Mouse (Mus musculus): Measurements from ENCODE around the gene Hist3h2a. TPM values are rescaled to one million over a fixed set of nuclear protein-coding genes. Genes with fewer than 3 reads are reported as not detected.

Gene Hist3h2a
- polyA plus RNA-seq (2012; fragmentation: generic; extraction: Trizol), result 24.4 TPM

GRCm38 (mm10) chr11:58954420-58955142 is at the start of gene Hist3h2a, which contains the start of gene Trim17:
Gene Hist3h2a, plus strand, starts transcription at chr11:58954685.
Gene Trim17, plus strand, starts transcription at chr11:58954685.
- TF ChIP-seq CEBPB (IDR thresholded peaks at IDR 0.05; ENCODE audit: insufficient read depth, poor library complexity, severe bottlenecking) (no peak), TCF12 (IDR thresholded peaks at IDR 0.05; ENCODE audit: insufficient read depth, poor library complexity, severe bottlenecking) (no peak), MYOD1 (IDR thresholded peaks at IDR 0.05; ENCODE audit: control insufficient read depth in 1 of 3, insufficient read length in 2 of 3, low read depth in 2 of 3) (no peak), MAX (IDR thresholded peaks at IDR 0.05; ENCODE audit: low read depth) (no peak), TCF3 (IDR thresholded peaks at IDR 0.05; ENCODE audit: insufficient read length, low read depth) (no peak), USF1 (IDR thresholded peaks at IDR 0.05; ENCODE audit: low read depth) (peak; percentile 39), POLR2AphosphoS2 (IDR thresholded peaks at IDR 0.05; ENCODE audit: insufficient read length, low read depth) (no peak), POLR2A (IDR thresholded peaks at IDR 0.05; ENCODE audit: insufficient read length, low read depth) (peak; percentile 73), REST (IDR thresholded peaks at IDR 0.05; ENCODE audit: insufficient read depth, insufficient read length) (no peak), E2F4 (IDR thresholded peaks at IDR 0.05; ENCODE audit: insufficient read depth) (no peak), MYOG (IDR thresholded peaks at IDR 0.05; ENCODE audit: control insufficient read depth in 1 of 3, insufficient read depth in 1 of 3, insufficient read length in 2 of 3, low read depth in 2 of 3) (peak in 1 of 3 experiments; percentile 32), SRF (IDR thresholded peaks at IDR 0.05; ENCODE audit: control insufficient read depth, insufficient read length, low read depth) (no peak)
- Histone ChIP-seq H3K4me3 (peak within 1 kb of the TSS; percentile 89), H3K4me2 (ENCODE audit: low read depth) (peak within 1 kb of the TSS; percentile 86), H3ac (ENCODE audit: control insufficient read depth, insufficient read length) (peak within 1 kb of the TSS; percentile 19), H3K36me3 (ENCODE audit: control insufficient read depth, insufficient read depth) (peaks cover 9% of the 10 kb centered on the region), H3K79me2 (ENCODE audit: control insufficient read depth, insufficient read depth) (peaks cover 19% of the 10 kb centered on the region), H3K27me3 (ENCODE audit: control insufficient read depth, insufficient read depth, insufficient read length) (peaks cover 6% of the 10 kb centered on the region)

GRCm38 (mm10) chr11:58904838-58905237 is 49.6 kb upstream of the Hist3h2a start:
- H3K4me2 ChIP-seq (ENCODE audit: low read depth), result peak overlapping the region; percentile 98

GRCm38 (mm10) chr11:58913776-58914175 is 40.7 kb upstream of the Hist3h2a start:
- Histone ChIP-seq H3K36me3 (ENCODE audit: control insufficient read depth, insufficient read depth) (no peaks in the 10 kb centered on the region), H3ac (ENCODE audit: control insufficient read depth, insufficient read length) (no peak overlapping the region), H3K4me3 (no peak overlapping the region), H3K27me3 (ENCODE audit: control insufficient read depth, insufficient read depth, insufficient read length) (no peaks in the 10 kb centered on the region), H3K4me2 (ENCODE audit: low read depth) (no peak overlapping the region), H3K79me2 (ENCODE audit: control insufficient read depth, insufficient read depth) (no peaks in the 10 kb centered on the region)
- TF ChIP-seq POLR2AphosphoS2 (IDR thresholded peaks at IDR 0.05; ENCODE audit: insufficient read length, low read depth) (no peak), SRF (IDR thresholded peaks at IDR 0.05; ENCODE audit: control insufficient read depth, insufficient read length, low read depth) (no peak), TCF12 (IDR thresholded peaks at IDR 0.05; ENCODE audit: insufficient read depth, poor library complexity, severe bottlenecking) (no peak), USF1 (IDR thresholded peaks at IDR 0.05; ENCODE audit: low read depth) (no peak), MYOD1 (IDR thresholded peaks at IDR 0.05; ENCODE audit: control insufficient read depth in 1 of 3, insufficient read length in 2 of 3, low read depth in 2 of 3) (no peak), E2F4 (IDR thresholded peaks at IDR 0.05; ENCODE audit: insufficient read depth) (no peak), MYOG (IDR thresholded peaks at IDR 0.05; ENCODE audit: control insufficient read depth in 1 of 3, insufficient read depth in 1 of 3, insufficient read length in 2 of 3, low read depth in 2 of 3) (no peak), CEBPB (IDR thresholded peaks at IDR 0.05; ENCODE audit: insufficient read depth, poor library complexity, severe bottlenecking) (no peak), POLR2A (IDR thresholded peaks at IDR 0.05; ENCODE audit: insufficient read length, low read depth) (no peak)

More at GRCm38 (mm10) chr11:58904838-58905237, 49.6 kb upstream of the Hist3h2a start:
- Histone ChIP-seq H3K4me3 (peak overlapping the region; percentile 60), H3K27me3 (ENCODE audit: control insufficient read depth, insufficient read depth, insufficient read length) (no peaks in the 10 kb centered on the region), H3K36me3 (ENCODE audit: control insufficient read depth, insufficient read depth) (no peaks in the 10 kb centered on the region), H3ac (ENCODE audit: control insufficient read depth, insufficient read length) (no peak overlapping the region), H3K79me2 (ENCODE audit: control insufficient read depth, insufficient read depth) (peaks cover 8% of the 10 kb centered on the region)
- no peak for TF ChIP-seq POLR2A (IDR thresholded peaks at IDR 0.05; ENCODE audit: insufficient read length, low read depth)
- no peak for TF ChIP-seq E2F4 (IDR thresholded peaks at IDR 0.05; ENCODE audit: insufficient read depth)
- TF ChIP-seq TCF12 (IDR thresholded peaks at IDR 0.05; ENCODE audit: insufficient read depth, poor library complexity, severe bottlenecking), result no peak
- no peak for TF ChIP-seq MYOD1 (IDR thresholded peaks at IDR 0.05; ENCODE audit: control insufficient read depth in 1 of 3, insufficient read length in 2 of 3, low read depth in 2 of 3)
- TF ChIP-seq TCF3 (IDR thresholded peaks at IDR 0.05; ENCODE audit: insufficient read length, low read depth), result no peak

- H3K36me3 ChIP-seq (ENCODE audit: control insufficient read depth, insufficient read depth), result no peaks in the 10 kb centered on the region
- H3K4me3 ChIP-seq, result no peak overlapping the region
- H3ac ChIP-seq (ENCODE audit: control insufficient read depth, insufficient read length), result no peak overlapping the region
- H3K4me2 ChIP-seq (ENCODE audit: low read depth), result peak overlapping the region; percentile 71
- H3K79me2 ChIP-seq (ENCODE audit: control insufficient read depth, insufficient read depth), result no peaks in the 10 kb centered on the region
- TF ChIP-seq TCF12 (IDR thresholded peaks at IDR 0.05; ENCODE audit: insufficient read depth, poor library complexity, severe bottlenecking) (no peak), REST (IDR thresholded peaks at IDR 0.05; ENCODE audit: insufficient read depth, insufficient read length) (no peak), MAX (IDR thresholded peaks at IDR 0.05; ENCODE audit: low read depth) (no peak), MYOG (IDR thresholded peaks at IDR 0.05; ENCODE audit: control insufficient read depth in 1 of 3, insufficient read depth in 1 of 3, insufficient read length in 2 of 3, low read depth in 2 of 3) (no peak), USF1 (IDR thresholded peaks at IDR 0.05; ENCODE audit: low read depth) (no peak), POLR2A (IDR thresholded peaks at IDR 0.05; ENCODE audit: insufficient read length, low read depth) (no peak), CEBPB (IDR thresholded peaks at IDR 0.05; ENCODE audit: insufficient read depth, poor library complexity, severe bottlenecking) (no peak), POLR2AphosphoS2 (IDR thresholded peaks at IDR 0.05; ENCODE audit: insufficient read length, low read depth) (no peak), MYOD1 (IDR thresholded peaks at IDR 0.05; ENCODE audit: control insufficient read depth in 1 of 3, insufficient read length in 2 of 3, low read depth in 2 of 3) (no peak), TCF3 (IDR thresholded peaks at IDR 0.05; ENCODE audit: insufficient read length, low read depth) (no peak), E2F4 (IDR thresholded peaks at IDR 0.05; ENCODE audit: insufficient read depth) (no peak)
- H3K27me3 ChIP-seq (ENCODE audit: control insufficient read depth, insufficient read depth, insufficient read length), result peaks cover 3% of the 10 kb centered on the region
These were observed 39.9 kb upstream of the Hist3h2a start for GRCm38 (mm10) chr11:58914461-58915028.

All from myocyte (in vitro differentiated cells).